Mouse (Mus musculus) intestine, embryonic 15.5 days (tissue): ENCODE measurements around the gene Abcc4. TPM values are rescaled to one million over a fixed set of nuclear protein-coding genes. Genes with fewer than 3 reads are reported as not detected.
"Not testable (repeated sequence)": the region's sequence is repeated elsewhere in the genome, so short reads cannot be mapped to it uniquely, and the experiment has no call there.

ENCODE experiments used
- ATAC-seq: fragments of 200-750 bp; cut with Nextera tagmentation; 2 replicates; pipeline ENCODE4 v1.8.0; 2017; ENCODE audit warnings: moderate TSS enrichment, moderate library complexity
- H3K27ac ChIP-seq: fragments of 300-500 bp; sonication (generic); 2 replicates; pipeline ENCODE4 v1.5.1; 2015; ENCODE audit warnings: mild to moderate bottlenecking, inconsistent platforms
- H3K27me3 ChIP-seq: fragments of 300-500 bp; sonication (generic); replicated peaks from 2 replicates; pipeline ENCODE4 v1.6.1; 2015; ENCODE audit warnings: inconsistent platforms
- H3K36me3 ChIP-seq: fragments of 300-500 bp; sonication (generic); 2 replicates; pipeline ENCODE4 v1.6.1; 2015; ENCODE audit warnings: inconsistent platforms
- H3K4me1 ChIP-seq: fragments of 300-500 bp; sonication (generic); replicated peaks from 2 replicates; pipeline ENCODE4 v1.6.1; 2015; ENCODE audit warnings: inconsistent platforms
- H3K4me2 ChIP-seq: fragments of 300-500 bp; sonication (generic); replicated peaks from 2 replicates; pipeline ENCODE4 v1.6.1; 2015; ENCODE audit warnings: mild to moderate bottlenecking, inconsistent platforms
- H3K4me3 ChIP-seq: fragments of 300-500 bp; sonication (generic); replicated peaks from 2 replicates; pipeline ENCODE4 v1.5.1; 2015; ENCODE audit warnings: inconsistent platforms
- H3K9ac ChIP-seq: fragments of 300-500 bp; sonication (generic); 2 replicates; pipeline ENCODE4 v1.6.1; 2015; ENCODE audit warnings: inconsistent platforms
- H3K9me3 ChIP-seq: fragments of 300-500 bp; sonication (generic); 2 replicates; pipeline ENCODE4 v1.6.1; 2016; ENCODE audit warnings: inconsistent platforms
- WGBS: fragments of 180-500 bp; shearing (Covaris S2); methylation state at CpG from one replicate; pipeline ENCODE4 v1.1.7; 2015; 5-methylcytosine and 5-hydroxymethylcytosine counted together
- polyA plus RNA-seq: library from polyadenylated mRNA; unstranded; fragments of >200 nt; fragmentation: Nextera tagmentation; extraction: Ambion mirVana; gene quantifications from 2 replicates; pipeline ENCODE4 v1.2.1, GENCODE M21; 2015

Gene Abcc4
- polyA plus RNA-seq, 1 experiment from 2014 or later: 2.2 TPM

GRCm38 (mm10) chr14:118651704-118652439, 54.1 kb downstream of the Abcc4 start:
- Histone ChIP-seq H3K4me3 (no peak overlapping the region), H3K27me3 (no peaks in the 10 kb centered on the region), H3K27ac (no peak overlapping the region), H3K9ac (no peak overlapping the region), H3K4me1 (0 out of 2 replicates have a peak, but pooled peaks cover 2% of the 10 kb centered on the region), H3K9me3 (no peaks in the 10 kb centered on the region), H3K36me3 (no peaks in the 10 kb centered on the region), H3K4me2 (no peak overlapping the region)
- 91% methylated on average over 20 of the region's 20 CpGs for WGBS
- ATAC-seq: no peak

- WGBS: 86% methylated on average over 2 of the region's 2 CpGs
- Histone ChIP-seq H3K27ac (no peak overlapping the region), H3K27me3 (no peaks in the 10 kb centered on the region), H3K9me3 (no peaks in the 10 kb centered on the region), H3K4me1 (no peaks in the 10 kb centered on the region), H3K9ac (no peak overlapping the region), H3K36me3 (no peaks in the 10 kb centered on the region), H3K4me2 (no peak overlapping the region), H3K4me3 (no peak overlapping the region)
- no peak for ATAC-seq
Observed at GRCm38 (mm10) chr14:118649895-118650256, 56.1 kb downstream of the Abcc4 start.

DNA sequence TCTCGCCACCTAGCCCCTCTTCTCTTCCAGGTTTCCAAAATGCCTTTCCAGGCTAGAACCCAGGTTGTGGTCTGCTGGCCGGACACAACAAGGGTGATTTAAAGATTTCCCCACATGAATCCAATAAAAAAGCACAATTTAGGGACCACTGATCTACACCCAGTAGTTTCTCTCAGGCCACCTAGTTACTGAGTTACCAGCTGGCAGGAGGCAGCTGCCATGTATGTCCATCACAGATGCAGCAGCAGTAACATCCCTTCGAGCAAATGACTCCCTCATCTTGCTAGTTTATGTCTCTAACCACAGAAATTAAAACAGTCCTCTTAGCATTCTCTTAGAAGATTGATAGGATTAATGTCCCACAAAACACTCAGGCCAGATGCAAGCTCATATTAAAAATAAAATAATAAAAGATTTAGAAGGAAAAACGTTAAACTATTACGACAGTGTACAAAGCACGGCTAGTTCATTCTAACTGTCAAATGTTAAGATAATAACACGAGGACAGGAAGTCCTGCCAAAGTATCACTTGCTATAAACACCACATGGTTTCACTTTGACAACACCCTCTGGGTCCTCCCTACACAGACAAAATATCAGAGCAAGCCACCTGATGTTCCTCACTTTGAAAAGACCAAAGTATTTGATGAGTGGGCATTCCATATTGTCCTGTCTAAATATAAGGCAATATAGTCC, 56.7 kb downstream of the Abcc4 start:
- H3K27ac ChIP-seq: no peak overlapping the region
- no peak overlapping the region for H3K4me2 ChIP-seq
- H3K4me3 ChIP-seq: no peak overlapping the region
- H3K27me3 ChIP-seq: no peaks in the 10 kb centered on the region
- no peaks in the 10 kb centered on the region for H3K9me3 ChIP-seq
- ATAC-seq: no peak
- H3K9ac ChIP-seq: no peak overlapping the region
- 61% methylated on average over 7 of the region's 7 CpGs for WGBS
- no peaks in the 10 kb centered on the region for H3K36me3 ChIP-seq
- H3K4me1 ChIP-seq: no peaks in the 10 kb centered on the region

DNA sequence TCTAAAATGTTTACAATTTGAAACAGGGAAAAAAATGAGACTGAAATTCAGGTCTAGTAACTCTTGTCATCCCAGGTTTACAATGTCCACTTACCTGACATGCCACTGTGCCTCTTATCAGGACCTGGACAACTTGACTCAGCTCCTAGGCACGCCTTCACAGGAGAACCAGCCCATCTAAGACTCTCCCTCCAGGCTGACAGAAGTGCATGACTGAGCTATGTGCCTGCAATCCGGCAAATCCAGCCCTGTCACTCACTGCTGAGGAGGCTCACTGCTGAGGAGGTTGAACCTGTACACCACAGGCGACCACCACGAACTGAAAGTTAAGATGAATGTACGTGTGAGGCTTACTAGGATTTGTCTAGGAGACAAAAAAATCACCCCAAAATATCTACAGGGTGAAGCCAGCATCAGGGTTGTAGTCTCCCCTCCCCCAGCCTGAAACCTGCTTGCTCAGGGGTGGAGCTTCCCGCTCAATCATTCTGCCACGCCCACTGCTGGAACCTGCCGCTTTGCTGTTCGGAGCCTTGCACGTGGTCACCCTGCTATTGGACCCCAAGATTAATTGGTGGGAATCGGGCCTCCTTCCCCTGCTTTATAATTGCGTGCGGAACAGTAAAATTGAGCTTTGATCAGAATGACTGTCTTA, 63.0 kb downstream of the Abcc4 start:
- not testable (repeated sequence) for H3K27me3 ChIP-seq, H3K4me1 ChIP-seq, H3K36me3 ChIP-seq, H3K4me3 ChIP-seq, H3K27ac ChIP-seq, H3K4me2 ChIP-seq, H3K9ac ChIP-seq, H3K9me3 ChIP-seq
- ATAC-seq: peak; percentile 82
- 73% methylated on average over 13 of the region's 13 CpGs for WGBS

- Histone ChIP-seq H3K9ac (no peak overlapping the region), H3K4me1 (no peaks in the 10 kb centered on the region), H3K36me3 (no peaks in the 10 kb centered on the region), H3K4me3 (no peak overlapping the region), H3K4me2 (no peak overlapping the region), H3K9me3 (no peaks in the 10 kb centered on the region), H3K27me3 (no peaks in the 10 kb centered on the region), H3K27ac (no peak overlapping the region)
- 69% methylated on average over 8 of the region's 8 CpGs for WGBS
- no peak for ATAC-seq
Observed at GRCm38 (mm10) chr14:118642140-118642539, 63.9 kb downstream of the Abcc4 start.

GRCm38 (mm10) chr14:118638447-118639275, 67.4 kb downstream of the Abcc4 start:
- Histone ChIP-seq H3K9me3 (no peaks in the 10 kb centered on the region), H3K4me2 (no peak overlapping the region), H3K27ac (no peak overlapping the region), H3K4me3 (no peak overlapping the region), H3K27me3 (no peaks in the 10 kb centered on the region), H3K9ac (no peak overlapping the region), H3K4me1 (0 out of 2 replicates have a peak, but pooled peaks cover 3% of the 10 kb centered on the region), H3K36me3 (no peaks in the 10 kb centered on the region)
- WGBS: 71% methylated on average over 25 of the region's 25 CpGs
- peak; percentile 23; the same call in 1 of the 2 replicates for ATAC-seq

- Histone ChIP-seq H3K4me2 (0 out of 2 replicates have a peak overlapping the region, but pooled peaks have one; percentile 34), H3K9me3 (no peaks in the 10 kb centered on the region), H3K36me3 (no peaks in the 10 kb centered on the region), H3K9ac (no peak overlapping the region), H3K27ac (no peak overlapping the region), H3K4me1 (0 out of 2 replicates have a peak, but pooled peaks cover 3% of the 10 kb centered on the region), H3K27me3 (no peaks in the 10 kb centered on the region), H3K4me3 (no peak overlapping the region)
- ATAC-seq: peak; percentile 91
- WGBS: 46% methylated on average over 15 of the region's 15 CpGs
Observed at GRCm38 (mm10) chr14:118635493-118636183, 70.4 kb downstream of the Abcc4 start.

DNA sequence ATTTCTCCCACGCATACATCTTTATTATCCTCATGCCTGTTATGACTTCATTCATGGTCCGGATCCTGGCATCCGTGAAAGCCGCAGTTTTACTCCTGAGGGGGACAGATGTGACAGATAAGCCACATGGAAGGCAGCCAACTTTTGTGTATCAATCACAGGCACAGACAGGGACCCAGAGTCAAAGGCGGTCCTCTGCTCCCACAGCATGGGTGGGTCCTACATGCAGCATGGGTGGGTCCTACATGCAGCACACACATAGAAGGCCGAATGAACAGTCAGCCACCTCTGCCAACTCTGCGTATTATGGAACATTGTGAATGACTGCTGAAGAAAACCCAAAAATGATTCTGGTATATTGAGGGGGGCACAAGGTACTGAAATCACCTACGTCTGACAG, 76.4 kb downstream of the Abcc4 start:
- H3K4me1 ChIP-seq: no peaks in the 10 kb centered on the region
- no peak overlapping the region for H3K4me2 ChIP-seq
- H3K27me3 ChIP-seq: no peaks in the 10 kb centered on the region
- WGBS: 78% methylated on average over 8 of the region's 8 CpGs
- no peaks in the 10 kb centered on the region for H3K9me3 ChIP-seq
- no peak for ATAC-seq
- H3K27ac ChIP-seq: no peak overlapping the region
- H3K4me3 ChIP-seq: no peak overlapping the region
- no peaks in the 10 kb centered on the region for H3K36me3 ChIP-seq
- no peak overlapping the region for H3K9ac ChIP-seq

GRCm38 (mm10) chr14:118621449-118621789, 84.6 kb downstream of the Abcc4 start:
- no peaks in the 10 kb centered on the region for H3K36me3 ChIP-seq
- H3K4me3 ChIP-seq: no peak overlapping the region
- WGBS: 63% methylated on average over 3 of the region's 3 CpGs
- peak; percentile 87 for ATAC-seq
- H3K9ac ChIP-seq: no peak overlapping the region
- H3K27ac ChIP-seq: no peak overlapping the region
- no peaks in the 10 kb centered on the region for H3K9me3 ChIP-seq
- H3K27me3 ChIP-seq: no peaks in the 10 kb centered on the region
- H3K4me1 ChIP-seq: no peaks in the 10 kb centered on the region
- no peak overlapping the region for H3K4me2 ChIP-seq

DNA sequence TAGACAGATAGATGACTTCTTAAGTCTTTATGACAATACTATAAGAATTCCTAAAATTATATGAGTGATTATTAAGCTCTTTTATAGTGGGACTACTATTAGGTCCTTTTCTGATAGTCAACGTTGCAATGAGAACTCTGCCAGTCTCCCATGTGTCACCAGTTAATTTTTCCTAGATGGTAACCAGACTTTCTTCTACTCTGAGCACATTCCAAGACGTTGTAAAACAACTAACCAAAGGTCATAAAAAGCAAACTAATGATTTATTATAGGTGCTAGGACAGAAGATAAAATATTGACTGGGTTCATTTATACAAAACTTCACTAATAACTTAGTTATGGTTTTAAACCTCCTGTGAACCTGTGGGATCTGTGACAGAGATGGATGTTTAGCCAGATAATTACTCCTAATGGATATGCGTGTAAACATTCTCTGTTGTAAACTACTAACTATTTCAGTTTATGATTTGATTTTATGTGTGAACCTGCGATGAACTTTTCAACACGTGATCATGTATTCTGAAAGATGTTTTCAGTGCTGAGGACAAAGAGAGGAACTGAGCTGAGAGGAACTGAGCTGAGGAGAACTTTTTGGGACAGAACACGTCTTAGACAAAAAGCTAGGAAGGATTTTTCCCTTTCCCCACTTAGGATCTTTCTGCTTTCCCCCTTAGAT, 85.1 kb downstream of the Abcc4 start:
- peak; percentile 60 for ATAC-seq

DNA sequence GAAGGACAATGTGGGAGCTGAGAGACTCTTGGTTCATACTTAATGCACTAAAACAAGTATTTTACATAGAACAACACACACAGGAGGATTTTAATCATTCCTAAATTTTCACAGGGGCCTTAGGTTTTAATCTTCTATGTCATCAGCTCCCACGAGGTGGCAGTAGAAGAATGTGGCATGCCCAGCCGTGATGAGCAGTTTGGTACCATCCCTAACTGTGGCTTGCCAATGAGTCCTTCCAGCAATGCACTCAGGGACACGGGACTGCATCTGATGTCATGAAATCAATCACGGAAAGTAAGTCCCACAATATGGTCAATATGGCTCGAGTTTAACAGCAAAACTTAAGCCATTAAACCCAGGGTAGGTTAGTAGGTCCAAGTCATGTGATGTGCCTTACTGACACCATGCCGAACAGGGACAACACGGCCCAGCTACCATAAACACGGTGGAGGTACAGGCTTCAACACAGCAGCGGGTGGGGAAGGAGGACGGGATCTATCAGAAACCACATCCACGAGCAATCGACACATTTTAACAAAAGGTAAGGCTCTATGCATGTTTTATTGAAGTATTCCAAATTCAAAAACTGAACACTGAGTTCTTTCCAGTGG, 89.2 kb downstream of the Abcc4 start:
- H3K27ac ChIP-seq: no peak overlapping the region
- no peak overlapping the region for H3K4me3 ChIP-seq
- 68% methylated on average over 12 of the region's 12 CpGs for WGBS
- no peak for ATAC-seq
- H3K4me2 ChIP-seq: no peak overlapping the region
- no peaks in the 10 kb centered on the region for H3K36me3 ChIP-seq
- H3K9ac ChIP-seq: no peak overlapping the region
- H3K9me3 ChIP-seq: no peaks in the 10 kb centered on the region
- no peaks in the 10 kb centered on the region for H3K4me1 ChIP-seq
- no peaks in the 10 kb centered on the region for H3K27me3 ChIP-seq

More for the DNA sequence above, 85.1 kb downstream of the Abcc4 start:
- Histone ChIP-seq H3K36me3 (no peaks in the 10 kb centered on the region), H3K4me3 (no peak overlapping the region), H3K4me2 (no peak overlapping the region), H3K9ac (no peak overlapping the region), H3K4me1 (no peaks in the 10 kb centered on the region), H3K27ac (no peak overlapping the region), H3K27me3 (no peaks in the 10 kb centered on the region), H3K9me3 (no peaks in the 10 kb centered on the region)
- WGBS: 31% methylated on average over 6 of the region's 6 CpGs
